Mouse (Mus musculus) CD4-positive, CD25-positive, alpha-beta regulatory T cell (primary cell): ENCODE data around the gene Skint3. TPM values are rescaled to one million over a fixed set of nuclear protein-coding genes. Genes with fewer than 3 reads are reported as not detected.

Experiments used
- polyA plus RNA-seq: library from polyadenylated mRNA; unstranded; fragments of 100-300 nt; shearing (Covaris generic); gene quantifications from one replicate; pipeline ENCODE4 v1.2.1, GENCODE M21; 2017

The Skint3 gene
- polyA plus RNA-seq, result 0.08 TPM

DNA sequence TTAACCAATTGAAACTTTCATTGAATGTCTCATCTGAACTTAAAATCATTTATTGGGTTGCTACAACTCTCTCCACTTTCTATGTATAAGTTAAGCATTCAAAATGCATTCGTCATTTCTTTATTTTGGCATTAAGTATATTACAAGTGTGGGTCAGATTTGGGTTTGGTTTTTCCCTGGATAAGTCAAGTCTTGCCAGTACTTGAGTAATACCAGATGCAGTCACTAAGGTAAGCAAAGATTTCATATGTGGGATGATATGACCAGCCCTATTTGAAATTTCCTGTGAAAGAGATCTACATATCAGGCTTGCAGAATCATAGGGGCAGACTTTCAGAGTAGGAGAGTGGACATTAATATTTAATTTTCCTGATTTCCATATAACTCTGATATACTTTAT lies at the start of gene Skint3:
Gene Skint3 (plus strand): TSS at position 301 of the 400 bp plus-strand sequence.

Other genes with a start within 250 kb of the Skint3 start
- gene Skint1, start 226.0 kb upstream of the Skint3 start, polyA plus RNA-seq, result 0.10 TPM
- gene Skint4, start 160.2 kb upstream of the Skint3 start, polyA plus RNA-seq, result not detected
- not detected for gene Skint9, start 201.7 kb downstream of the Skint3 start, polyA plus RNA-seq